Mouse (Mus musculus) left cerebral cortex, adult 9 months (tissue): ENCODE measurements around the gene Fgd6.

Source experiments
- DNase-seq, 2 experiments: peaks; one replicate each; pipeline ENCODE4 v3.0.0; 2022; ENCODE audit warnings: low spot score in 2 of 2

Gene Fgd6

DNA sequence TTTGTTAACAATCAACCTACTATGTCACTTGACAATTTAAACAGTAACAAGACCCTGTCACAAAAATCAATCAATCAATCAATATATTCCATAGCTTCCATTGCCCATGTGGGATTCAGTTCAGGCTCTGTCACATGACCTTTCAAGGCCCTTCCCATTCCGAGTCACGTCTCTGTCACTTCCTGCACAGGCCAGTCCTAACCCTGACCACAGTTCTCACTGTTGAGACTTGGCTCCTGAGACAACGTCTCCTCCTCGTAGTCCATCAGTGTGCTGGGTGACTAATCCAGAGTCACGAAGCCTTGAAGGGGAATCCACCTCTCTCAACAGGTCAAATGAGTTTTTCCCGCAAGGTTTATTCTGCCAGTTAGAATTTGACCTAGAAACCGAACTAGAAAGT is 138.9 kb downstream of the Fgd6 start:
- no peak for DNase-seq

DNA sequence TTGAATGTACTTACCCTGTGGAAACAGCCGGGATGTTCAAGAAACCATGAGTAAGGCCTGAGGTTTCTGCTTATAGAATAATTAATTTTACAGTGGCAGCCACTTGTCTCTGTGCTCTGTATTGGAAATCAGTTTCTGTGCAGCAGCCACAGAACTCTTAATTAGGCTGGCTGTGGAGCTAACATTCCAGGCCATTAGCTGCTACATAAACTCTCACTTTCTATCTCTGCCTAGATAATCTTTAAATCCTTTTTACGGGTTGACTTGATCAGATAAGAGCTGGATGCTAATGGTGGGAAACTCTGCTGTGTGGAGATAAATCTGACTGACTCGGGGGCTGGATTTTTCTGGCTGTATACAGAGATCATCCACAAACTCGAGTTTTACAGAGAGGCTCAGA is 147.4 kb downstream of the Fgd6 start:
- DNase-seq: no peak
